In the genomic region with DNA sequence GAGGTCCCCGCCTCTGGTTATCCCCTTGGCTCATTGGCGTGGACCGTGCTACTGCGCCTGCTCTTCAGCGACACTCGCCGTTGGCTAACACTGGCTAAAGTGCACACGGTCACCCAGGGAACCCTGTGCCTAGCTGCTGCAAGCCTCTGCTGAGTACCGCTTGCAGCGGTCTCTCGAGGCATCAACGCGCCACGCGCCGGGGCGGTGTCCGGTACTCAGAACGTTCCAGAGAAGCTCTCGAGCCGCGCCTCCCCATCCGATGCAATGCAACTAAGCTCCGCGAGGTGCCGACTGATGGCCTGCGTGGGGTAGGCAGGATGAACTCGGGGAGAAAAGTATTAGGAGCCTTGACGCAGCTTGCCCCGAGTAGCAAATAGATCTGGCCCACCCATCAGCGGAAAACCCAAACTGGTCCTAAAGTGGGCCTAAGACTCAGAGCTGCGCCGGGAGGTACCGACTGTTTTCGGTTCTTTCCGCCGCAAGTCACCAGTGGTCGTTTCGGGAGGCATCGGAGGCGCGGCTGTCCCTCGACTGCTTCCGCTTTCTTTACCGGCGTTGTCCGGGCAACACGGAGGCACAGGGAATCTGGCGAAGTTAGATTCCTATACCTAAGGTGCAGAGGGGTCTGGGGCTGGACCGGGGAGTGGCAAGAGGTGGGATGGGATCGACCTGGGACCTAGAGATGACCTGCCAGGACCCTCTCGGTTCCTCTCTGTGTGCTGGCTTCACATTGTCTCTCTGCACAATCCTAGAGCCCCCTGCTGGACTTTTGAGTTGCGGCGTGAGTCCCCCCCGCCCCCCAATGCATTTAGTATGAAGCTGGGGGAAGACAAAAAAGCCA, we compare ENCODE assay signal across 8 mouse cellular contexts. TPM values are rescaled to one million over a fixed set of nuclear protein-coding genes. Genes with fewer than 3 reads are reported as not detected.
A peak's percentile ranks its signal among the peaks of the same experiment; 100 is the strongest.
DNase-seq lines count a peak whose midpoint lies in the region; ATAC-seq and TF ChIP-seq lines count a peak whose summit lies in the region.

No protein-coding gene starts in this region.

- H3K4me3 ChIP-seq in forebrain, embryonic 10.5 days = peak overlapping the region; percentile 94
- H3K4me3 ChIP-seq in heart, embryonic 16.5 days (ENCODE audit: low read length) = peak overlapping the region; percentile 86
- H3K4me3 ChIP-seq in lung, adult 2 months (replicated peaks; ENCODE audit: extremely low read depth, low read depth, low read length) = peak overlapping the region; percentile 57
- peak overlapping the region; percentile 90 for H3K4me3 ChIP-seq in neural tube, embryonic 13.5 days

- peak; percentile 73 for ATAC-seq in heart, embryonic 16.5 days (replicated peaks; ENCODE audit: extremely low read depth, insufficient read depth, low FRiP score)
- ATAC-seq in neural tube, embryonic 13.5 days (ENCODE audit: low read depth) = peak; percentile 93

- H3K36me3 ChIP-seq in forebrain, embryonic 10.5 days (replicated peaks) = peaks cover 37% of the 10 kb centered on the region
- peaks cover 6% of the 10 kb centered on the region for H3K36me3 ChIP-seq in heart, embryonic 16.5 days (ENCODE audit: control insufficient read depth, insufficient read depth)
- peaks cover 25% of the 10 kb centered on the region for H3K36me3 ChIP-seq in neural tube, embryonic 13.5 days

- peak; percentile 42 to 66 for DNase-seq in CD8-positive naive resting alpha-beta T cell, adult 2 months (ENCODE audit: low read depth in 2 of 2, low spot score in 2 of 2)
- DNase-seq in adrenal gland, postnatal 4 days (ENCODE audit: low spot score in 2 of 2) = peak; percentile 54 to 60
- peak; percentile 77 for DNase-seq in forebrain, embryonic 10.5 days (ENCODE audit: extremely low spot score, low spot score)
- DNase-seq in kidney, postnatal 36 days = peak; percentile 85 to 86
- DNase-seq in lung, adult 2 months = peak; percentile 71
- DNase-seq in testis, postnatal 10 days (ENCODE audit: low spot score) = peak; percentile 80

- TF ChIP-seq POLR2A in lung, adult 2 months (IDR thresholded peaks at IDR 0.05; ENCODE audit: borderline replicate concordance, extremely low read depth, low read depth, low read length) = peak; percentile 75; the same call in 1 of the 2 replicates

- H3K27me3 ChIP-seq in forebrain, embryonic 10.5 days (ENCODE audit: poor library complexity, severe bottlenecking) = no peaks in the 10 kb centered on the region
- no peaks in the 10 kb centered on the region for H3K27me3 ChIP-seq in heart, embryonic 16.5 days (ENCODE audit: control insufficient read depth, insufficient read depth, low read length)
- no peaks in the 10 kb centered on the region for H3K27me3 ChIP-seq in neural tube, embryonic 13.5 days

- H3K9ac ChIP-seq in heart, embryonic 16.5 days (ENCODE audit: low read length) = peak overlapping the region; percentile 78
- H3K9ac ChIP-seq in neural tube, embryonic 13.5 days = peak overlapping the region; percentile 79

- peaks cover 26% of the 10 kb centered on the region for H3K4me1 ChIP-seq in forebrain, embryonic 10.5 days
- H3K4me1 ChIP-seq in heart, embryonic 16.5 days (ENCODE audit: control insufficient read depth, insufficient read depth, low read length) = peaks cover 14% of the 10 kb centered on the region
- H3K4me1 ChIP-seq in lung, adult 2 months (ENCODE audit: control insufficient read depth, insufficient read depth, low read length) = peaks cover 2% of the 10 kb centered on the region; the same call in 1 of the 2 replicates
- peaks cover 46% of the 10 kb centered on the region for H3K4me1 ChIP-seq in neural tube, embryonic 13.5 days (replicated peaks)

- H3K27ac ChIP-seq in forebrain, embryonic 10.5 days = peak overlapping the region; percentile 97
- H3K27ac ChIP-seq in heart, embryonic 16.5 days (ENCODE audit: low read length) = peak overlapping the region; percentile 77
- H3K27ac ChIP-seq in neural tube, embryonic 13.5 days (replicated peaks) = peak overlapping the region; percentile 78

- under 1% methylated on average over 55 of the region's 55 CpGs for WGBS in forebrain, embryonic 10.5 days
- WGBS in heart, embryonic 16.5 days = under 1% methylated on average over 55 of the region's 55 CpGs
- WGBS in lung, adult 2 months = under 1% methylated on average over 55 of the region's 55 CpGs
- WGBS in neural tube, embryonic 13.5 days = under 1% methylated on average over 55 of the region's 55 CpGs

- H3K4me2 ChIP-seq in heart, embryonic 16.5 days (ENCODE audit: low read depth, low read length) = peak overlapping the region; percentile 95
- H3K4me2 ChIP-seq in neural tube, embryonic 13.5 days = peak overlapping the region; percentile 82

- 0 out of 2 replicates have a peak, but pooled peaks have one; percentile 8 for TF ChIP-seq CTCF in lung, adult 2 months (IDR thresholded peaks at IDR 0.05; ENCODE audit: insufficient read depth, low read length)

- H3K9me3 ChIP-seq in forebrain, embryonic 10.5 days = no peaks in the 10 kb centered on the region
- no peaks in the 10 kb centered on the region for H3K9me3 ChIP-seq in heart, embryonic 16.5 days (replicated peaks; ENCODE audit: control insufficient read depth, low read length)
- no peaks in the 10 kb centered on the region for H3K9me3 ChIP-seq in neural tube, embryonic 13.5 days

RNA-seq across cellular contexts. Expression of gene Ift140, which starts 0.6 kb away (rescaled TPM):
- 10 to 100 TPM; 25.7 to 34.2 TPM for total RNA-seq in adrenal gland, postnatal 4 days (2021)
- 27.0 and 27.4 TPM in 2 replicates for polyA plus RNA-seq in forebrain, embryonic 10.5 days (2016; fragmentation: Nextera tagmentation; extraction: Ambion mirVana)
- 11.6 TPM in 2 replicates for polyA plus RNA-seq in heart, embryonic 16.5 days (2015; fragmentation: Nextera tagmentation; extraction: Ambion mirVana)
- 9.1 and 11.1 TPM in 2 replicates for polyA plus RNA-seq in lung, adult 2 months (2012; rRNA removed)
- 17.8 and 19.2 TPM in 2 replicates for polyA plus RNA-seq in neural tube, embryonic 13.5 days (2015; fragmentation: Nextera tagmentation; extraction: Ambion mirVana)

RNA-seq across cellular contexts. Expression of gene Cramp1l, which starts 0.9 kb away (rescaled TPM):
- total RNA-seq in adrenal gland, postnatal 4 days (2021) = 10 to 100 TPM; 26.3 to 31.8 TPM
- 8.1 and 8.4 TPM in 2 replicates for polyA plus RNA-seq in forebrain, embryonic 10.5 days (2016; fragmentation: Nextera tagmentation; extraction: Ambion mirVana)
- polyA plus RNA-seq in heart, embryonic 16.5 days (2015; fragmentation: Nextera tagmentation; extraction: Ambion mirVana) = 3.9 and 4.2 TPM in 2 replicates
- polyA plus RNA-seq in lung, adult 2 months (2012; rRNA removed) = 16.4 and 18.0 TPM in 2 replicates
- polyA plus RNA-seq in neural tube, embryonic 13.5 days (2015; fragmentation: Nextera tagmentation; extraction: Ambion mirVana) = 7.0 and 7.3 TPM in 2 replicates

RNA-seq across cellular contexts. Expression of gene Jpt2, which starts 56.0 kb away (rescaled TPM):
- total RNA-seq in adrenal gland, postnatal 4 days (2021) = 10 to 100 TPM; 58.7 to 65.9 TPM
- polyA plus RNA-seq in forebrain, embryonic 10.5 days (2016; fragmentation: Nextera tagmentation; extraction: Ambion mirVana) = 502 and 521 TPM in 2 replicates
- polyA plus RNA-seq in heart, embryonic 16.5 days (2015; fragmentation: Nextera tagmentation; extraction: Ambion mirVana) = 79.3 and 82.5 TPM in 2 replicates
- 6.1 and 10.2 TPM in 2 replicates for polyA plus RNA-seq in lung, adult 2 months (2012; rRNA removed)
- 100 and 110 TPM in 2 replicates for polyA plus RNA-seq in neural tube, embryonic 13.5 days (2015; fragmentation: Nextera tagmentation; extraction: Ambion mirVana)

Comparison
In these comparisons a context has a peak if more than half of its experiments do, and no peak if none do; other contexts are left out.
1. Peak in every context shown above with its lines: DNase-seq, ATAC-seq, H3K4me3 ChIP-seq and H3K27ac ChIP-seq.